Mouse (Mus musculus) myocyte (in vitro differentiated cells): ENCODE data around the gene Stk39.

Experiments used
- E2F4 ChIP-seq: IDR thresholded peaks from one replicate; pipeline ENCODE4 v1.6.1; 2011; ENCODE audit warnings: mild to moderate bottlenecking, control low read depth, moderate library complexity; ENCODE audit not compliant: insufficient read depth
- POLR2A ChIP-seq: IDR thresholded peaks from one replicate; pipeline ENCODE4 v1.6.1; 2011; ENCODE audit warnings: low read depth, mild to moderate bottlenecking, control low read depth, moderate library complexity; ENCODE audit not compliant: insufficient read length

GRCm38 (mm10) chr2:68387824-68388582, 84.1 kb downstream of the Stk39 start:
- TF ChIP-seq E2F4 (no peak), POLR2A (no peak)
